Mouse (Mus musculus): ENCODE data around the gene Arhgdia. TPM values are rescaled to one million over a fixed set of nuclear protein-coding genes. Genes with fewer than 3 reads are reported as not detected.

The Arhgdia gene
- polyA plus RNA-seq, 1 experiment from 2014 or later = 419 TPM

- 85% methylated on average over 6 of the region's 6 CpGs for WGBS
- Histone ChIP-seq H3K9me3 (ENCODE audit: control insufficient read depth, low read length) (no peaks in the 10 kb centered on the region), H3K27me3 (ENCODE audit: control insufficient read depth, insufficient read depth, low read length) (no peaks in the 10 kb centered on the region)
Observed at GRCm38 (mm10) chr11:120542376-120542775, 39.0 kb downstream of the Arhgdia start.

DNA sequence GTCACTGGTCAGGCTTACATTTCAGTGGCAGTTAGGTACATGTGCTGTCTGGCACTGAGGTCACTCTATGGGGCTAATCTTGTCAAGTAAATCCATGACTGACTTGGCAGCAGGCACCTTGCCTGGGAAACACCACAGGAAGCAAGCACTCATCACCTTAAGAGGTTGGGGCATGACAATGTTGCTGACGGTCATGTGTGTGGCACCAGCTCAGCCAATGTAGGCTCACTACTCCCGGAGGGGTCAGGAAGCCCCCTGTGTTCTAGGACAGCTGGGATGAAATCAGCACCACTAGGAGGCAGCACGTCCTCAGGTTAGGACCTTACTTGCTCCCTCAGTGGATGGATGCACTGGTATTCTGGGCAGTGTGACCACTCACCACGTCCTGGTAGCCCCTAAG, 39.5 kb downstream of the Arhgdia start:
- ATAC-seq (ENCODE audit: low read depth) = no peak
- H3K9me3 ChIP-seq (ENCODE audit: control insufficient read depth, low read length) = no peaks in the 10 kb centered on the region
- H3K4me2 ChIP-seq (ENCODE audit: low read depth, low read length) = no peak overlapping the region
- no peak overlapping the region for H3K9ac ChIP-seq (replicated peaks; ENCODE audit: low read depth, low read length)
- H3K4me3 ChIP-seq (ENCODE audit: low read depth, low read length) = no peak overlapping the region
- H3K27ac ChIP-seq (ENCODE audit: low read depth, low read length) = no peak overlapping the region
- peaks cover 28% of the 10 kb centered on the region for H3K36me3 ChIP-seq (ENCODE audit: control insufficient read depth, insufficient read depth, low read length)
- H3K4me1 ChIP-seq (ENCODE audit: control insufficient read depth, insufficient read depth, low read length) = peaks cover 12% of the 10 kb centered on the region
- H3K27me3 ChIP-seq (ENCODE audit: control insufficient read depth, insufficient read depth, low read length) = no peaks in the 10 kb centered on the region
- WGBS = 49% methylated on average over 4 of the region's 4 CpGs

More at GRCm38 (mm10) chr11:120542376-120542775, 39.0 kb downstream of the Arhgdia start:
- no peak for ATAC-seq (ENCODE audit: low read depth)
- H3K4me3 ChIP-seq (ENCODE audit: low read depth, low read length) = no peak overlapping the region
- peaks cover 28% of the 10 kb centered on the region for H3K36me3 ChIP-seq (ENCODE audit: control insufficient read depth, insufficient read depth, low read length)
- H3K27ac ChIP-seq (ENCODE audit: low read depth, low read length) = no peak overlapping the region
- H3K4me2 ChIP-seq (ENCODE audit: low read depth, low read length) = no peak overlapping the region
- no peak overlapping the region for H3K9ac ChIP-seq (replicated peaks; ENCODE audit: low read depth, low read length)
- H3K4me1 ChIP-seq (ENCODE audit: control insufficient read depth, insufficient read depth, low read length) = peaks cover 12% of the 10 kb centered on the region

GRCm38 (mm10) chr11:120539285-120540014, 42.0 kb downstream of the Arhgdia start:
- H3K9me3 ChIP-seq (ENCODE audit: control insufficient read depth, low read length) = no peaks in the 10 kb centered on the region
- no peaks in the 10 kb centered on the region for H3K27me3 ChIP-seq (ENCODE audit: control insufficient read depth, insufficient read depth, low read length)
- ATAC-seq (ENCODE audit: low read depth) = peak; percentile 75
- peak overlapping the region; percentile 66 for H3K27ac ChIP-seq (ENCODE audit: low read depth, low read length)
- H3K36me3 ChIP-seq (ENCODE audit: control insufficient read depth, insufficient read depth, low read length) = peaks cover 28% of the 10 kb centered on the region
- no peak overlapping the region for H3K4me3 ChIP-seq (ENCODE audit: low read depth, low read length)
- 26% methylated on average over 10 of the region's 10 CpGs for WGBS
- H3K9ac ChIP-seq (replicated peaks; ENCODE audit: low read depth, low read length) = peak overlapping the region; percentile 21; the same call in 1 of the 2 replicates
- H3K4me2 ChIP-seq (ENCODE audit: low read depth, low read length) = no peak overlapping the region
- H3K4me1 ChIP-seq (ENCODE audit: control insufficient read depth, insufficient read depth, low read length) = peaks cover 12% of the 10 kb centered on the region

DNA sequence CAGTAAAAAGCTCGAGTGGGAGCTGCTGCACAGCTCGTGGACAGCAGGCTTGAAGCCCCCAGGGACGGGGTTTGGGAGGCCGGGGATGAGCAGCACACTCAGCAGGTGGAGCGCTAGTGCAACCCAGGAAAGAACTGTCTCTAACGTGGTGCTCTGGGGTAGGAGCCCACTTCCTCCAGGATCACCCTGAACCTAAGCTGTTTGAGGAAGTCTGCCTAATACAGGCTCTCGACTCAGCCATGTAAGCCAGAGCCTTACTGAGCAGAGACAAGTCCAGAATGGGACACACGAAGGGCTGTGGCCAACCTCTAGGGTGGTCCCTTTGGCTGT, 42.5 kb downstream of the Arhgdia start:
- peaks cover 23% of the 10 kb centered on the region for H3K36me3 ChIP-seq (ENCODE audit: control insufficient read depth, insufficient read depth, low read length)
- ATAC-seq (ENCODE audit: low read depth) = no peak
- H3K4me2 ChIP-seq (ENCODE audit: low read depth, low read length) = no peak overlapping the region
- H3K27me3 ChIP-seq (ENCODE audit: control insufficient read depth, insufficient read depth, low read length) = no peaks in the 10 kb centered on the region
- no peaks in the 10 kb centered on the region for H3K9me3 ChIP-seq (ENCODE audit: control insufficient read depth, low read length)
- 57% methylated on average over 8 of the region's 8 CpGs for WGBS
- H3K27ac ChIP-seq (ENCODE audit: low read depth, low read length) = peak overlapping the region; percentile 60
- no peak overlapping the region for H3K4me3 ChIP-seq (ENCODE audit: low read depth, low read length)
- peaks cover 12% of the 10 kb centered on the region for H3K4me1 ChIP-seq (ENCODE audit: control insufficient read depth, insufficient read depth, low read length)
- no peak overlapping the region for H3K9ac ChIP-seq (replicated peaks; ENCODE audit: low read depth, low read length)

- Histone ChIP-seq H3K4me1 (ENCODE audit: control insufficient read depth, insufficient read depth, low read length) (peaks cover 12% of the 10 kb centered on the region), H3K9ac (replicated peaks; ENCODE audit: low read depth, low read length) (no peak overlapping the region), H3K9me3 (ENCODE audit: control insufficient read depth, low read length) (no peaks in the 10 kb centered on the region), H3K27ac (ENCODE audit: low read depth, low read length) (no peak overlapping the region), H3K4me2 (ENCODE audit: low read depth, low read length) (no peak overlapping the region), H3K27me3 (ENCODE audit: control insufficient read depth, insufficient read depth, low read length) (no peaks in the 10 kb centered on the region), H3K4me3 (ENCODE audit: low read depth, low read length) (no peak overlapping the region), H3K36me3 (ENCODE audit: control insufficient read depth, insufficient read depth, low read length) (peaks cover 20% of the 10 kb centered on the region)
- no peak for ATAC-seq (ENCODE audit: low read depth)
- 75% methylated on average over 3 of the region's 3 CpGs for WGBS
Observed at GRCm38 (mm10) chr11:120538485-120538884, 42.9 kb downstream of the Arhgdia start.

DNA sequence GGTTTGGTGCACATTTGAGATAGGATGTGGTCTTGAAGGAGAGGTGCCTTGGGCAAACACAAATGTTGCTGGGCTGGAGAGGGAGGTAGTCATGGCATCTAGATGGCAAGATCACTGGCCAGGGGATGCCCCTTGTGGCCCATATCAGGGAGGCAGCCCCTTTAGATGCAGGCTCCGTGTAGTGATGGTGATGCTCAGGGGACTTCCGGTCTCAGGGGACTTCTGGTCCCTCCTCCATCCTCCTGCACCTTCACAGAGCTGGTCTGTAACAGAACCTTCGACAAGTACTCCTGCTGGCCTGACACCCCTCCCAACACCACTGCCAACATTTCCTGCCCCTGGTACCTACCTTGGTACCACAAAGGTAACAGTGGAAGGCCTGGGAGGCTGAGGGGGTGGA, 45.6 kb downstream of the Arhgdia start:
- no peak overlapping the region for H3K9ac ChIP-seq (replicated peaks; ENCODE audit: low read depth, low read length)
- H3K36me3 ChIP-seq (ENCODE audit: control insufficient read depth, insufficient read depth, low read length) = no peaks in the 10 kb centered on the region
- H3K27me3 ChIP-seq (ENCODE audit: control insufficient read depth, insufficient read depth, low read length) = peaks cover 11% of the 10 kb centered on the region
- 70% methylated on average over 3 of the region's 3 CpGs for WGBS
- no peak overlapping the region for H3K4me2 ChIP-seq (ENCODE audit: low read depth, low read length)
- ATAC-seq (ENCODE audit: low read depth) = no peak
- H3K4me3 ChIP-seq (ENCODE audit: low read depth, low read length) = no peak overlapping the region
- no peak overlapping the region for H3K27ac ChIP-seq (ENCODE audit: low read depth, low read length)
- H3K9me3 ChIP-seq (ENCODE audit: control insufficient read depth, low read length) = no peaks in the 10 kb centered on the region
- peaks cover 12% of the 10 kb centered on the region for H3K4me1 ChIP-seq (ENCODE audit: control insufficient read depth, insufficient read depth, low read length)

DNA sequence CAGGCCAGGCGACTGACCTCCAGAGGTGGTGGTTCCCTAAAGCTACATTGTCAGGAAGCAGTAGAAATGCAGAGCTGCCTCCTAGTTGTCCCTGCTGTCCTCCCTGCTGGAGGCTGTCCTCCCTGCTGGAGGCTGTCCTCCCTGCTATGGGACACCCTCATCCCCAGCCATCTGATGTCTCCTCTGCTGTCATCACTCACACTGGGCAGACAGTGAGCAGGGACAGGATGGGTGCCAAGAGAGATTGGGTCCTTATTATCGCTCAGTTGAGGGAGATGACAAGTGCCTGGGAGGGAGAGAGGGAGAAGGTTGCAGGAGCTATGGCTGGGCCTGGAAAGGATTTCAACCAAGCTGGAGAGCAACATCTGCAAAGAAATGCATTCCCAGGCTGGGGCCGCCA, 46.3 kb downstream of the Arhgdia start:
- no peak for ATAC-seq (ENCODE audit: low read depth)
- no peak overlapping the region for H3K27ac ChIP-seq (ENCODE audit: low read depth, low read length)
- no peak overlapping the region for H3K9ac ChIP-seq (replicated peaks; ENCODE audit: low read depth, low read length)

DNA sequence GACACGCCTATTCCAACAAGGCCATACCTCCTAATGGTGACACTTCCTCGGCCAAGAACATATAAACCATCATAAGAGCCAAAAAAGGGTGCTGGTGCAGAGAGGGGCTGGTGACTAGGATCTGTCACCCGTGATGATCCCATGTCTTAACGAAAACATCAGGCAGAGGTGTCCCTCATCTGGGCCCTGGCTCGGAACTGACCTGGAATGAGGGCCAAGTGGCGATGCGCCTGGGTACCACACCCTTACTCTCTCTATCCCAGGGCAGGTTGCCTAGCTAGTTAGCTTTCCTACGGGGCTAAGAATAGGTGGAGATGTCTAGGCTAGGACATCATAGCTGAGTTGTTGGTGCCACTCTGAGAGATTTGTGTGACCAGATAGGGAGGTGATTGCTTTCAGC, 47.3 kb downstream of the Arhgdia start:
- Histone ChIP-seq H3K4me3 (ENCODE audit: low read depth, low read length) (no peak overlapping the region), H3K9me3 (ENCODE audit: control insufficient read depth, low read length) (no peaks in the 10 kb centered on the region), H3K36me3 (ENCODE audit: control insufficient read depth, insufficient read depth, low read length) (no peaks in the 10 kb centered on the region), H3K9ac (replicated peaks; ENCODE audit: low read depth, low read length) (no peak overlapping the region), H3K27me3 (ENCODE audit: control insufficient read depth, insufficient read depth, low read length) (peaks cover 28% of the 10 kb centered on the region), H3K4me2 (ENCODE audit: low read depth, low read length) (no peak overlapping the region), H3K27ac (ENCODE audit: low read depth, low read length) (no peak overlapping the region), H3K4me1 (ENCODE audit: control insufficient read depth, insufficient read depth, low read length) (peaks cover 5% of the 10 kb centered on the region)
- 88% methylated on average over 8 of the region's 8 CpGs for WGBS
- ATAC-seq (ENCODE audit: low read depth) = no peak

More for the DNA sequence above, 46.3 kb downstream of the Arhgdia start:
- Histone ChIP-seq H3K4me2 (ENCODE audit: low read depth, low read length) (no peak overlapping the region), H3K9me3 (ENCODE audit: control insufficient read depth, low read length) (no peaks in the 10 kb centered on the region), H3K36me3 (ENCODE audit: control insufficient read depth, insufficient read depth, low read length) (no peaks in the 10 kb centered on the region), H3K4me3 (ENCODE audit: low read depth, low read length) (no peak overlapping the region), H3K27me3 (ENCODE audit: control insufficient read depth, insufficient read depth, low read length) (peaks cover 17% of the 10 kb centered on the region), H3K4me1 (ENCODE audit: control insufficient read depth, insufficient read depth, low read length) (peaks cover 16% of the 10 kb centered on the region)
- 79% methylated on average over 3 of the region's 3 CpGs for WGBS

- H3K4me3 ChIP-seq (ENCODE audit: low read depth, low read length) = no peak overlapping the region
- no peak overlapping the region for H3K27ac ChIP-seq (ENCODE audit: low read depth, low read length)
- H3K9me3 ChIP-seq (ENCODE audit: control insufficient read depth, low read length) = no peaks in the 10 kb centered on the region
- 30% methylated on average over 9 of the region's 9 CpGs for WGBS
- no peaks in the 10 kb centered on the region for H3K36me3 ChIP-seq (ENCODE audit: control insufficient read depth, insufficient read depth, low read length)
- H3K27me3 ChIP-seq (ENCODE audit: control insufficient read depth, insufficient read depth, low read length) = peaks cover 33% of the 10 kb centered on the region
- no peak for ATAC-seq (ENCODE audit: low read depth)
- H3K9ac ChIP-seq (replicated peaks; ENCODE audit: low read depth, low read length) = no peak overlapping the region
- H3K4me2 ChIP-seq (ENCODE audit: low read depth, low read length) = no peak overlapping the region
- H3K4me1 ChIP-seq (ENCODE audit: control insufficient read depth, insufficient read depth, low read length) = 0 out of 2 replicates have a peak, but pooled peaks cover 4% of the 10 kb centered on the region
Observed at GRCm38 (mm10) chr11:120531646-120532045, 49.8 kb downstream of the Arhgdia start.

All from neural tube, embryonic 14.5 days (tissue).